Mouse (Mus musculus): ENCODE data around the gene Chd3. TPM values are rescaled to one million over a fixed set of nuclear protein-coding genes. Genes with fewer than 3 reads are reported as not detected.

Gene Chd3
- 10 to 100 TPM; 12.0 to 13.9 TPM for total RNA-seq (2021)
- long read RNA-seq, experiment 1, partial matches to known transcripts: 0 of 4 reads
- long read RNA-seq, experiment 1, other reads (novel, unspliced or antisense): 4 of 4 reads
- long read RNA-seq, experiment 2, partial matches to known transcripts: 3 of 11 reads
- long read RNA-seq, experiment 2, other reads (novel, unspliced or antisense): 8 of 11 reads

- no peak for DNase-seq
Observed at GRCm38 (mm10) chr11:69369215-69369989, at the start of gene Chd3. TSS of gene Chd3 (minus strand) at chr11:69369406.

- DNase-seq: peak; percentile 95
Observed at GRCm38 (mm10) chr11:69417449-69418384, 48.5 kb upstream of the Chd3 start.

DNA sequence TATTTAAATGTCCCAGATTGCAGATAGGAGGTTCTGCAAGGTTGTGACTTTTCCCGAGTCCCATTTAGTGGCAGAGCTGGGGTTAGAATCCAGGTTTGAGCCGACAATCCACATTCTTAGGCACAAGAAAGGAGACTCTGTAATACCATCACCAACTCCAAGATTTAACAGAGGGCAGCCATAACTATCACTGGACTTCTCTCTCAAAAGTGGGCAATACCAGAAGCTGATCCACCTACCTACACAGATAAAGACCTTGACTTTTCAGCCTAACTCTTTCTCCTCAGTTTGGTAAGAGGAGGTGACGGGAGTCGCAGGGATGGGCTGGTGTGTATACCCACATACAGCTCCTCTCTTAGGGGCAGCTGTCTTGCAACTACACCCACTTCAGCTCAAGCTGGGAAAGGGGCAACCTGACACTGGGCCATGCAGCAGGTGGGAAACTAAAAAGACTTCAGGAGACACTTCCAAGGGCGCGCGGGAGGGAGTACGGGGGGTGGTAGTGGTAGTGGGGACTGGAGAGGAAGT, 47.8 kb upstream of the Chd3 start:
- DNase-seq: no peak

DNA sequence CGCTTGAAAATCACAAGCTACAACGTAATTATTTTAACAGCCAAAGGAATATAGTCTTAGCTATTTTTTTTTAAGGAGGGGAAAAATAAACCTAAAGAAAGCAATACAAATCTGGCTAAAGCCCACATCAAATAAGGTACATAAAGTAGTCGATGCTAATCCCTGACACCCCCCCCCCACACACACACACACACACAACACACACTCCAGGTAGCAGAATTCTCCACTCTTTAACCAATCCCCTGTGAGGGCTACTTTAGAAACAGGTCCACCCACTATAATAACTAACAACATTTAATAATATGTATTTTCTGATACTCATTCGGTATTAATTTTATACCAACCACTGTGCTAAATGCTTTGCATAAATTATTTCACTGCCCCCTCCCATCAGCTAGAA, 47.3 kb upstream of the Chd3 start:
- no peak for DNase-seq

- DNase-seq: peak; percentile 80
Observed at GRCm38 (mm10) chr11:69415668-69416451, 46.7 kb upstream of the Chd3 start.

DNA sequence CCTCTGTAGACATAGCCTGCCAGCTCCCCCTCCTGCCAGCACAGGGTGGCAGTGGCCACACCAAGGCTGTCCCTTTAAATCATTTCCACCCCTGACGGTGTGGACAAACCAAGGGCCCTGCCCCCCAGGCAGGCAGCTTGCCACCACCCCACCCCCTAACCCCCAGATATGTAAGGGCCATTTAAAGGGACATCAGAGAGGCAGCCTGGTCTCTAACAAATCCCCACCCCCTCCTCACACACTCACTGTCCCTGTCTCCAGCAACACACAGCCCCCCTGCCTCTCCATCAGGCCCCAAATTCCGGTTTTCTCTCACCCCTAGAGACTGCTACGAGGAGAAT, 46.1 kb upstream of the Chd3 start:
- DNase-seq: peak; percentile 90

DNA sequence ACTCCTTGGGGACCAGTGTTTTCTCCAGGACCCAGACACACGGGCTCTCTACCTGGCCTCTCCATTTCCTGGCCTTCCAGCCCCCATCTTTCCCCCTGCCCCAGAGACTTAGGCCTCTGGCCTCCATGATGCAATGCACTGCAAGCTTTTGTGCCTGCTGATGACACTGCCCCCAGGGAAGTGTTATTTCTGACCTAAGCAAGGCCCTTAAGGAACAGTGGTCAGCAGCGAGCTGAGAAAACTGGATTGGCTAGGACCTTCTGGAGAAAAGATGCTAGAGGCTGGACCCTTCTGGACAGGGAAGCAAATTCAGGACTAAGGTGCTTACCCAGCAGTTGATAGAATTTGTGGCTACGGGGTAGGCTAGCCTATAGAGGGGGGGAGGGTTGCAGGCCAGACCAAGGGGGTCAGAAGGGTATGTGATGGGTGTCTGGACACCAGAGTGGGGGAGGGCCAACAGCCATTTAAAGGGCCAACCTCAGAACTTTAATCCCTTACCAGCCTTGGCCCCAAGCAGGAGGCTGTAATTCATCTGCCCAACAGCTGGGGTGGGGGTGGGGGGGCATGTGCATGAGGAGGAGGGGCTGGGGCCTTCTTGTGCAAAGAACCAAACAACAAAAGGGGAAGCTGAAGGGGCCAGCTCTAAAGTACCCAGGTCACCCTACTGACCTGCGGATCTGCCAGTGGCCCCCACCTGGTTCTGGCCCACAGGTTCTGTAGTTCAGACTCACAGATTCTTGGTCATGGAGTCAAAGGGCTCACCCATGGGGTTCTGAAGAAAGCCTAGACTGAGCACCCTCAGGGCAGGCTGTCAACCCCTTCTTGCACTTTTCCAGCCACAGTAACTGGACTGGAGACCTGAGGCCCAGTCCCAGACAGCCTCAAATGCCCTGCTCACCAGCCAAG, 45.5 kb upstream of the Chd3 start:
- DNase-seq: peak; percentile 34

DNA sequence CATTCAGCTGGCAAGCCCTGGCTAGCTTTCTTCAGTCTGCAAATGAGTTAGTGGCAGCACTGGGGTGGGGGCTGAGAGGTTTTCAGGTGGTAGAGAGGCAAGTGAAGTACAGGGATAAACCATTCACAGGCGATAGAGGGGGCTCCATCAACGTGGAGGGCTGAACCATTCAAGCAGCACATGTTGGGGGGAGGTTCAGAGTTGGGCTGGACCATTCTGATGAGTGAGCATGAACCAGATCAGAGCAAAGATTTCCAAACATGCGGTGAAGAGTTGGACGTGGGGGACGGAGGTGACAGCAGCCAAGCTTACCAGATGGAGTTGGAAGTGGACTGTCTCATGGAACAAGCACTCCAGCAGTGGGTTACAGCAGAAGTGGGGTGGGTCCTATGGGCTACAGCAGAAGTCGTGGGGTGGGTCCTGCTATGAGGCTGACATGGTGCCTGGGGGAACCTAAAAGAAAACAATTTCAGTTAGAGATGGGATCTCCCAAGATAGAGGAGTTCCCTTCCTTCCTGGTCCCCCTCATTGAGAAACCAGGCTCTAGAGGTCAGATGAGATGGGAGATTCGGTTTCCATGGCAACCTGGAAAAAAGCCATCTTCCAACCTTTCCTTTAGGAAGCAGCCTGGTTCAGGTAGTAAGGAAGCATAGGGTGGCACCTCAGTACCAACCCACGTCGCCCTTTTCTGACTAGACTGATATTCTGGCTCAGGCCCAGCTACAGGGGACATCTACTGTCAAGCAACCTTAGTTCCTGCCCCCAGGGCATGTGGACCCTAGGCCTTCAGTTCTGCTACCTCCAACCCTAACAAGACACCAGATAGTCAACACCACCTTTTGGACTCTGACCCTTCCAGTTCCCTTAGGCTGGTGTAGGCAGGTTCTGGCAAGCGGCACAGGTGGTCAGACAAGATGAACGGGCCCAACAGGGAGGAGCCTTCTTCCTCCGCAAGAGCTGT, 44.3 kb upstream of the Chd3 start, which contains the start of gene Kdm6b:
Kdm6b (minus strand) TSS at position 455 of the 961 bp plus-strand sequence.
- DNase-seq: no peak

DNA sequence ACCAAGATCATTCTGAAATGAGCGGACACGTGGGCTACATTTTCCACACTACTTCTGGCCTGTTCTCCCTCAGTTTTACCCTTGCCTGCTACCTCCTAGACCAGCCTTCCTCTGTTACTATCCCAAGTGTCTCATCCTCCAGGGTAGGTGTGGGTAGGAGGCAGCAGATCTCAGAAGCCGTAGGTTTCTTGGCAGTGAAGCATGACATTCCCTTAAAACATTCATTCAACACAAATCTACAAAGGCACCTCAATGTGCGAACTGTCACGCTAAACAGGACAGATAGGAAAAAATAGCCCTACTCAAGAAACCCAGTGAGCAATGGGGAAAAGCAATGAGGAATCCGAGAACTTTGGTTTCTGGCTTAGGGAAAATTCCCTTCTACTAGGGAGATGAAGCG, 43.3 kb upstream of the Chd3 start:
- DNase-seq: no peak

- peak; percentile 88 for DNase-seq
Observed at GRCm38 (mm10) chr11:69411538-69412203, 42.5 kb upstream of the Chd3 start.

DNA sequence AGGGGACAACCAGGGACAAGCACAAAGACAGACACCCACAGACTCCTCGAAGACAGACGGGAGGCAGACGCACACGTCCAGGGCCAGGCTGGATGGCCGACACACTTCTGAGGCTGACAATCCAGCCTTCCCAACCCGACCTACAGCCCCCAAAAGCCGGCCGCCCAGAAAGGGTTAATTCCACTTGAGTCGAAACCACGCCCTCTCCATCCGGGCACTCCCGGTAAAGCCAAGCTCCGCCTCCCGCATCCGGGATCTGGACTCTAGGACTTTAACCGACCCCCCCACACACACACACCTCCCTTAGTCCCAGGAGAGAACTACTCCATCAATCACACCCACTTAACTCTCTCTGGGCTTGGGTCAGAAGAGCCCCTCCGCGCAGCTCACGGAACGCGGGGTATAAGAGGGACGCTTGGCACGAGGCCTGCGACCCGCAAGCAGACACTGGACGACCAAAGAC, 41.9 kb upstream of the Chd3 start:
- peak; percentile 90 for DNase-seq

DNA sequence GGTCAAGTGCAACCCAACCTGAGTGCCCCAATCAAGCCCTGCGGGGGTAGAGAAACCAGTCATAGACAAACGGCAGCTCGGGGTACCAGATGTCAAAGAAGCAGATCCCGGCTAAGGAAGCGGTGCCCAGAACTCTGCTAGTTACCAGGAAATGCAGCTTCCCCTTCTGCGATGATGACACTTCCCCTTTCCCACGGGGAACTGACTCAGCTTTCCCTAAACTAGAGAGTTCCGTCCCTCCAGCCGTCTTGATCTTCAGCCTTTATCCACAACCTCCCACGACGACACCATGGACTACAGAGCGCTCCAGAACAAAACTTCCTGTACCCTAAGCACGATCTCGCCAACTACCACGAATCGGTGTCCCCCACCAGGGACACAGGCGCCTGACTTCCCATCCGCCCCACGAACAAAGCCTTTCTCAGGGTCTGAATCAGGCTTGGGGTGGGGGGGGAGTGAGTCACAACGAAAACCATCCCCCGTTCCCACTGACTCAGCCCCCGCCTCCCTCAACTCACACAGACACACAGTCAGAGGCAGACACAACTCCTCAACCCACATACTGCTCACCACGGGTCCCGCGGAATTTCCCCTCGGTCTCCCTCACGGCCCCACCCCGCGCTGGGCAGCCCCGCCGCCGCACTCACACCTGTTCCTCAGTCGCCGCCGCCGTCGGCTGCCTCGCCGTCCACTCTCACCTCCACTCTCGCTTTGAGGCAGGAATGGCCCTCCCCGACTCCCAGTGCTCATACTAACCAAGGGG, 41.3 kb upstream of the Chd3 start:
- peak; percentile 66 for DNase-seq

GRCm38 (mm10) chr11:69410045-69410309, 40.8 kb upstream of the Chd3 start:
- no peak for DNase-seq

- DNase-seq: peak; percentile 75
Observed at GRCm38 (mm10) chr11:69409378-69410044, 40.3 kb upstream of the Chd3 start.

- peak; percentile 86 for DNase-seq
Observed at GRCm38 (mm10) chr11:69408541-69409377, 39.6 kb upstream of the Chd3 start.

- no peak for DNase-seq
Observed at GRCm38 (mm10) chr11:69407724-69408004, 38.5 kb upstream of the Chd3 start.

Data from gastrocnemius, postnatal 25 days (tissue).